Mouse (Mus musculus): ENCODE data around the gene Hsd17b6.

The Hsd17b6 gene

GRCm38 (mm10) chr10:128007446-128007845, at the start of gene Hsd17b6:
Gene Hsd17b6 (minus strand): TSS chr10:128007611.
- CTCF ChIA-PET, result no interaction called here

- CTCF ChIA-PET, result interaction anchor here (0.7 kb wide), 1 partner anchor 14 kb away, joined by 5 read pairs; no protein-coding TSS in a partner anchor
Measured at GRCm38 (mm10) chr10:128053001-128053400, 45.6 kb upstream of the Hsd17b6 start.

GRCm38 (mm10) chr10:128052136-128052535, 44.7 kb upstream of the Hsd17b6 start:
- CTCF ChIA-PET, result interaction anchor here (0.7 kb wide), 1 partner anchor 137 kb away, joined by 6 read pairs; no protein-coding TSS in a partner anchor

- CTCF ChIA-PET, result interaction anchor here (0.6 to 0.7 kb wide), 2 partner anchors 138 to 362 kb away, joined by 3 to 6 read pairs; no protein-coding TSS in a partner anchor
Measured at GRCm38 (mm10) chr10:128051589-128051988, 44.2 kb upstream of the Hsd17b6 start.

GRCm38 (mm10) chr10:128050355-128050754, 42.9 kb upstream of the Hsd17b6 start:
- CTCF ChIA-PET, result no interaction called here

GRCm38 (mm10) chr10:128049741-128050140, 42.3 kb upstream of the Hsd17b6 start:
- CTCF ChIA-PET, result no interaction called here

GRCm38 (mm10) chr10:128048157-128048556, 40.7 kb upstream of the Hsd17b6 start:
- CTCF ChIA-PET, result no interaction called here

GRCm38 (mm10) chr10:128043041-128043835, 35.8 kb upstream of the Hsd17b6 start:
- CTCF ChIA-PET, result no interaction called here

- CTCF ChIA-PET, result no interaction called here
Measured at GRCm38 (mm10) chr10:128042466-128042865, 35.1 kb upstream of the Hsd17b6 start.

GRCm38 (mm10) chr10:128041636-128042035, 34.2 kb upstream of the Hsd17b6 start:
- CTCF ChIA-PET, result no interaction called here

GRCm38 (mm10) chr10:128040293-128040692, 32.9 kb upstream of the Hsd17b6 start:
- CTCF ChIA-PET, result no interaction called here

GRCm38 (mm10) chr10:128039858-128040257, 32.4 kb upstream of the Hsd17b6 start:
- CTCF ChIA-PET, result no interaction called here

GRCm38 (mm10) chr10:128039167-128039566, 31.8 kb upstream of the Hsd17b6 start:
- CTCF ChIA-PET, result interaction anchor here (0.6 kb wide), 1 partner anchor 14 kb away, joined by 5 read pairs; no protein-coding TSS in a partner anchor

- CTCF ChIA-PET, result interaction anchor here (0.5 kb wide), 1 partner anchor 824 kb away, joined by 3 read pairs; no protein-coding TSS in a partner anchor
Measured at GRCm38 (mm10) chr10:128037921-128038320, 30.5 kb upstream of the Hsd17b6 start.

GRCm38 (mm10) chr10:128036746-128037425, 29.5 kb upstream of the Hsd17b6 start:
- CTCF ChIA-PET, result interaction anchor here (0.6 kb wide), 1 partner anchor 370 kb away, joined by 4 read pairs; the partner anchor contains the start of gene Nemp1

- CTCF ChIA-PET, result no interaction called here
Measured at GRCm38 (mm10) chr10:128030860-128031259, 23.4 kb upstream of the Hsd17b6 start.

GRCm38 (mm10) chr10:128029931-128030330, 22.5 kb upstream of the Hsd17b6 start:
- CTCF ChIA-PET, result no interaction called here

- CTCF ChIA-PET, result no interaction called here
Measured at GRCm38 (mm10) chr10:128023496-128023895, 16.1 kb upstream of the Hsd17b6 start.

GRCm38 (mm10) chr10:128022196-128022595, 14.8 kb upstream of the Hsd17b6 start:
- CTCF ChIA-PET, result no interaction called here

GRCm38 (mm10) chr10:128015068-128015934, 7.9 kb upstream of the Hsd17b6 start, which contains the start of gene Prim1:
Gene Prim1 (plus strand): TSS chr10:128015168.
- CTCF ChIA-PET, result no interaction called here

- CTCF ChIA-PET, result no interaction called here
Measured at GRCm38 (mm10) chr10:128009735-128010134, 2.3 kb upstream of the Hsd17b6 start.
